Mouse (Mus musculus) left cerebral cortex, adult 11 months (tissue): ENCODE results near the gene Gm10354.
"Not testable (repeated sequence)": the region's sequence is repeated elsewhere in the genome, so short reads cannot be mapped to it uniquely, and the experiment has no call there.

Source experiments
- DNase-seq: peaks from one replicate; pipeline ENCODE4 v3.0.0; 2022; ENCODE audit warnings: low spot score

The Gm10354 gene

GRCm38 (mm10) chr5:14955928-14956706, 22.6 kb downstream of the Gm10354 start:
- not testable (repeated sequence) for DNase-seq

GRCm38 (mm10) chr5:14953587-14953986, 25.1 kb downstream of the Gm10354 start:
- DNase-seq, result not testable (repeated sequence)

GRCm38 (mm10) chr5:14952749-14953148, 26.0 kb downstream of the Gm10354 start:
- not testable (repeated sequence) for DNase-seq

GRCm38 (mm10) chr5:14951822-14952221, 26.9 kb downstream of the Gm10354 start:
- DNase-seq, result not testable (repeated sequence)

- DNase-seq, result not testable (repeated sequence)
Observed at GRCm38 (mm10) chr5:14947482-14948198, 31.1 kb downstream of the Gm10354 start.

GRCm38 (mm10) chr5:14945524-14945923, 33.2 kb downstream of the Gm10354 start:
- not testable (repeated sequence) for DNase-seq

- DNase-seq, result not testable (repeated sequence)
Observed at GRCm38 (mm10) chr5:14941043-14941442, 37.7 kb downstream of the Gm10354 start.

GRCm38 (mm10) chr5:14938329-14938728, 40.4 kb downstream of the Gm10354 start, which contains the start of gene Speer4e:
Speer4e (minus strand) TSS chr5:14938429.
- not testable (repeated sequence) for DNase-seq

- DNase-seq, result not testable (repeated sequence)
Observed at GRCm38 (mm10) chr5:14933721-14934120, 45.0 kb downstream of the Gm10354 start.

- not testable (repeated sequence) for DNase-seq
Observed at GRCm38 (mm10) chr5:14927047-14927446, 51.7 kb downstream of the Gm10354 start.
